Mouse (Mus musculus): Measurements from ENCODE around the gene Plxna4.

Gene Plxna4

DNA sequence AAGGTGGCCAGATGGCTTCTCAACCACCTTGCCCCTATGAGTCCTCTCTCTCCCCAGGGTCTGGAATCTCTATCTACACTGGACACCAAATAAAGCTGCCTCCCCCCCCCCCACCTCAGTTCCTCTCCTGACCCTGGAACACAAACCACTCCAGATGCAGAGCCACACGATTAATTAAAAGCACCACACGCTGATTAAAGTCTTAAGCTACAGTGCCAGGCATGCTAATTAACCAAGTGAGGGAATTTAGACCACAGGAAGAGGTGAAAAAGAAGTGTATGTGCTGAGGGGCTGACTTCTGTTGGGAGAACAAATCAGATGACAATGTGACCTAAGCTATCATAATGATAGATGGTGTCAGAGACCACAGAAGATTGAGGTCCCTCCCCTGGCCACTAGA lies 332.8 kb downstream of the Plxna4 start:
- DNase-seq (ENCODE audit: low spot score in 2 of 2), result no peak

DNA sequence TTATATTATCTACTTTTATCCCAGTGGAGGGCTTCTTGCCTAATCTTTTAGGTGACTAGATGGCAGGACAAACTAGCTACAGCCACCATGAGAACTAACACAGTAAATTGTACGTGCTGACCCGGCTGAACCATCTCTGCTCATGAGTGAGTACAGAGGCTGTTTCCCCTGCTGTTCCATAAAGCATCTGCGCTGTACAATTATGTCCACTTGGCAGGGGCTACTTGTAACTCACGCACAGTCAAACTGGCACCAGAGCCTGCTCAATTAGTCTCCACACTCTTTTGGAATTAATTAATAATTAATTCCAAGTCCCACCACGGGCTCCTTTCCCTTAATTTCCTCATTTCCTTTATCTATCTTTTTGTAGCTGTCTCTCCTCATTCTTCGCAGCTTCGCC lies 335.8 kb downstream of the Plxna4 start:
- DNase-seq (ENCODE audit: low spot score in 2 of 2), result no peak

DNA sequence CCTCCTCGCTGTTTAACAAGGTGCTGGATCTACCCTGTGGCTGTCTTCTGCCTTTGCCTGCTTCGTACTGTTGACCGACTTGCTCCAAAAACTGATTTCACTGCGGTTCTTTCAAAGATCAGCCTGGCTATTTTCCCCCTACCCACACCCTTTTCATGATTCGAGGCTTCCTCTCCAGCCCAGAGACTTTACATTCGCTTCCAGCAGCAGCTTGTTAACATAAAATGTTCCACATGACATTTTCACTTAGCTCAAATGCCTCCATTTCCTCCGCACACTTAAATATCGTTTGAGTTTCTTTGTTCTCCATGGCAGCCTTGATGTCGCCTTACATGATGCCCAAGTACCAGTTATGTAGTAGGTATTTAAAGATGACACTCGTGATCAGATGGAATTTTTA lies 336.3 kb downstream of the Plxna4 start:
- DNase-seq (ENCODE audit: low spot score in 2 of 2), result no peak

GRCm38 (mm10) chr6:32246036-32246435 lies 342.0 kb downstream of the Plxna4 start:
- DNase-seq (ENCODE audit: low spot score in 2 of 2), result no peak

GRCm38 (mm10) chr6:32243040-32243439 lies 345.0 kb downstream of the Plxna4 start:
- DNase-seq (ENCODE audit: low spot score in 2 of 2), result no peak

DNA sequence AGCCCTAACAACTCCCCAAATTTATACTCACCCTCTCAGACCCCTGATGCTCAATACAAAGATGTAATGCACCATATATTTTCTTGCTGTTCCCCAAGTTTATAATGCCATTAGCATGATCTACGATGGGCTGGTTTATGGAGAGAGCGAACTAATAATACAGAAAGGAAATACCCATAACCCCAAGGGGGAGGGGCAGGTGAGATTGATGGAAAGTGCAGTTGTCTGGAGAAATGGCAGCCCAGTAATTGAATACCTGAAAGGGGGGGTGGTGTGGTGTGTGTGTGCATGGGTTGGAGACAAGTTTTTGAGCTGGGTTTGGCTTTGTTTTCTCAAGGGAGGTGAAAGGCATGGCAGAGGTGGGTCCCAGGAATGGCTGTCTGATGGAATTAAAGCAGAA lies 356.6 kb downstream of the Plxna4 start:
- no peak for DNase-seq (ENCODE audit: low spot score in 2 of 2)

DNA sequence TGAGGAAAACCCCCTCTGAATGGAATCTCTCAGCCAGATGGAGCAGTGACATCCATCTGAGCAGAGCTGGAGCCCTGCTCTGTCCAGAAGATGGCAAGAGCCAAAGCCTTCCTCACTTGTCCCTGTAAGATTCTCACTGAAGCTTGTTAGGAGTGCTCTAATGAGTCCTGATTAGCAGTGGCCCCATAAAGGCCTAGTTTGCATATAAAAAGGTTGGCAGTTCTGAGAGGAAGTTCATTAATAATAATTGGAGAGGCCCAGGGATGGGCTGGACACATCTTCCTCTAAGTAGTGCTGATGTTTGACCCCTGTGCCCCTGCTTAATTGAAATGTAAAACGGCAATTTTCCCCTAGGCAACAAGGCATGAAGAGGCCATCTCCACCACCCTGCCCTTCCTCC lies 361.4 kb downstream of the Plxna4 start:
- DNase-seq (ENCODE audit: low spot score in 2 of 2), result no peak

DNA sequence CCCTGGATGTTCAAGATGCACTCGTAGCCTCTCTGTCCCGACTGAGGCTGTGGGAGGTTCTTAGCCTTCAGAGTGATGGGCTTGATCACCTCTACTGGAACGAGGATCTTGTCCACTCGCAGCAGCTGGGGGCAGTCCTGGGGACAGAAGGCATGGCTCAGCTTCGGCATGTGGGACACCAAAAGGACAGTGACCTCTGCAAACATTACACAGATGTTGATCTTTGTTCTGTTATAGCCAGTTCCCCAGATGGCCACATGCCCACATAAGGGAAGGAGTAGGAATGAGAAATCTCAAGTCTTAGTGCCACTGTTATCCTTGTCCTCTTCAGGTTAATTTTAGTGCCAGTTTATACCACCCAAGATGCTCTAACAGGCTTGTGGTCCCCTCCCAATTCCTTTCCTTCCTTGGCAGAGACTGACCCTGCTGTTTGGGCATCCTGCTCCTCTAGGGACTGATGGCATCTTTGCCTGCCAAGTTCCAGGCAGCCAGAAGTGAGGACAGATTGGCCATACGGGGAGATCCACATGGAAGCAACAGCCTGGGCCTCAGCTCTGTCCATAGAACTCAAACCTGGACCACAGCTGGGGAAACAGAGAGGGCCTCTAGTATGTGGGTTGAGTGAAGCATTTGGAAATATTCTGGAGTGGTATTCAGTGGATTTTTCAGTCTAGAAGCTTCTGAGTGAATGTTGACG lies 363.8 kb downstream of the Plxna4 start:
- no peak for DNase-seq (ENCODE audit: low spot score in 2 of 2)

DNA sequence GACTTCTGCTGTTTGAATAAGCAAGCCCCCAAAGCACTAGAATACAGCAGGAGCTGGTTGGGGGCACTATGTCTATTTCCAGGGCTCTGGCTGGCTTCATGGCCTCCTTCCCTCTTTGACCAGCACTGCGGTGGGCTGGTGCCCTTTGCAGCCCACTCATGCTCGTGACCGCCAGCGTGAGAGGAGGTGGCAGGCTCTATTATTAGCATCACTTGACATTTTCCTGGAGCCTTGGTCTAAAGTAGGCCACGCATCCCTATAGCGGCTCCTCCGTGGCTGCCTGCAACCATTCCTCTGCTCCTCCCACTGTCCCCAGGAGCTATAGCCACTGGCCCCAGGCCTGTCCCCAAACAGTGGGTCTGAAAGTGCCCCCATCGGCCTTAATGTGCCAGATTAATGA lies 367.2 kb downstream of the Plxna4 start:
- no peak for DNase-seq (ENCODE audit: low spot score in 2 of 2)

- no peak for DNase-seq (ENCODE audit: low spot score in 2 of 2)
These were observed 369.4 kb downstream of the Plxna4 start for GRCm38 (mm10) chr6:32218544-32218943.

DNA sequence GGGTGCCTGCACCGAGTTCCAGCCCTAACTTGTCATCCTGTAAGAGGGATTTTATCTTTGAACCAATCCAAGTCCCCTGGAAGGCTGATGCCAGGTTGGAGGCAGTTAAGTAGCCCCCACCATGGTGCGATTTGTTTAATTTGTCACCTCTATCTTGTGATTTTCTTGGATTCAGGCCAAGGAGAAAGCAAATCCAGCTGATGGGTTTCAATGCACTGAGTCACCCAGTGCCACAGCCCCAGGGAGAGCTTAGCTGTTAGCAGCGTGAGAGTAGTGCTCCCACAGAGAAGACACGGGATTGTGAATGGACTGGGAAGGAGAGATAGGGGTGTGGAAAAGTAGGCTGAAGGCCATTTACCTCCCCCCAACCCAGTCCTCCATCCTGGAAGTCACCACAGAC lies 375.6 kb downstream of the Plxna4 start:
- DNase-seq (ENCODE audit: low spot score in 2 of 2), result no peak

- DNase-seq (ENCODE audit: low spot score in 2 of 2), result no peak
These were observed 377.9 kb downstream of the Plxna4 start for GRCm38 (mm10) chr6:32210139-32210538.

DNA sequence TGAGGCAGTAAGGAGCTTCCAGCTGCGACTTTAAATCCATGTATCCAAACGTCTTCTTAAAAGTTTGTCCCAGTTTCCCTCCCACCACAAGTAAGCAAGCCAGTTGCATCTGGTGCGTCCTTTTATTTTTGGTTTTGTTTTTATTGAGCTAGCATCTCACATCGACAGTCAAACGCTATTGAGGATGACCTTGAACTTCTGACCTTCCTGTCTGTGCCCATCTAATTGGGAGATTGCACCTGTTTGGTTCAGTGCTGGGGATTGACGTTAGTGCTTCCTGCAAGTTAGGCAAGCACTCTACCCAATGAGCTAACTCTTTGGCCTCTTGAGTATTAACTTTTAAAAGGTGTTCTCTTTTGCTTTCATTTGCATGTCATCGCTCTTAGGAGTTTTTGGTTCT lies 379.0 kb downstream of the Plxna4 start:
- DNase-seq (ENCODE audit: low spot score in 2 of 2), result no peak

DNA sequence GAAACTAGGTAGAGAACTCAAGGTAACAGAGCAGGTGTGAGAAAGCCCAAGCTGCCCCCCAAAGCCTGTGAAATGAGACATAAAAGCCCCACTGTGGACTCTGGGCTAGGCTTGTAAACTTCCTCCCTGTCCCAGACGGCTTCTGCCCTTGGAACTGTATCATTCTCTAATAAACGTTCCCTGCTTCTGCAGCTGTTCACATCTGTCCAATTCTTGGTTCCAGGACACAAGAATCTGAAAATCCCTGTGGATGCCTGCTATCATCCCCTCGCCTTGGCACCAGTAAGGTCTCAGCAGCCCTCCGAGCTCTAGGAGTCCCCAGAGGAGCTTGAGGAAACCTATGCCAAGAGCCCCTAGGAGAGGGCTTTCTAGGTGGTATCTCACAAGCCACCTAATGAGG lies 383.7 kb downstream of the Plxna4 start:
- DNase-seq (ENCODE audit: low spot score in 2 of 2), result no peak

DNA sequence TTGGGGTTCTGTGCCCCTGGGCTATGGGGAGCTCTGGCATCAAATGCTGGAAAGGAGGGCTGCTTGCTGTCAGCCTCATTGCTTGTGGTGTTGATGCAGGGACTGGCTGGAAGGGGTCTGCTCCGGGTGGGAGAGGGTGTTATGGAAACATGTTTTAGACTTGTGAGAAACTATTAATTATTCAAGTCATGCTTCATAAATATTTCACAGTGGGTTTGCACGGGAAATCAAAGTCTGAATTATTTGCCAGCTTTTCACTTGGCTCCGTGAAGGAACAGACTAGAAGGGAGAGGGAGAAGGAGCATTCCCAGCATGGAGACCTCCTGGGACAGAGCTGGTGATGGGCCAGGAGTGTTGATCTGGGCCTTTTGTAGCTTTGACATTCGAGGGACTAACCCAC lies 384.6 kb downstream of the Plxna4 start:
- no peak for DNase-seq (ENCODE audit: low spot score in 2 of 2)

DNA sequence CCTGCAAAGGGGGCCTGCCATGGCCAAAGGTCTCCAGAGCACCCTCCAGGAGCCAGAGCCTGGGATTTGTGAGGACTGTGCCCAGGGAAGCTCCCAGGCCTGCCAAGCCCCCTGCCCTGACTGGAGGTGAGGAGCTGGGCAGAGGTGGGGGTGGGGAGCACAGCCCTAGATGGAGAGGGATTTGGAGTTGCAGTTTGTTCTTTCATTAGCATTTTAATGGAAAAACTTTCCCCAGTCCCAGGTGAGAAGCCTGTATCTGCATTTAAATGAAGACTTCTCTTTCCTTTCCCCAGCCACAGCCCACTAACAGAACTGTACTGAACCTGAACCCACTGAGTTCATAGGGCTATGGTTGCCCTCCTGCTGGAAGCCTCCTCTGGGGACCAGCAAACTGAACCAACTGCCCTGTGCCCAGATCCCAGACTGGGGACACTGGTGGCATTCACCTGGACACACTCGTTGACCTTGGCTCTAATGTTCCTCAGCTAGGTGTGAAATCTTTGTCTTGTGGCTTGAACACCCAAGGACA lies 385.3 kb downstream of the Plxna4 start:
- no peak for DNase-seq (ENCODE audit: low spot score in 2 of 2)

GRCm38 (mm10) chr6:32201506-32201905 lies 386.5 kb downstream of the Plxna4 start:
- no peak for DNase-seq (ENCODE audit: low spot score in 2 of 2)

- DNase-seq (ENCODE audit: low spot score in 2 of 2), result no peak
These were observed 388.4 kb downstream of the Plxna4 start for GRCm38 (mm10) chr6:32199616-32200015.

- DNase-seq (ENCODE audit: low spot score in 2 of 2), result no peak
These were observed 391.1 kb downstream of the Plxna4 start for GRCm38 (mm10) chr6:32196913-32197312.

GRCm38 (mm10) chr6:32193046-32193445 lies 394.9 kb downstream of the Plxna4 start:
- no peak for DNase-seq (ENCODE audit: low spot score in 2 of 2)

DNA sequence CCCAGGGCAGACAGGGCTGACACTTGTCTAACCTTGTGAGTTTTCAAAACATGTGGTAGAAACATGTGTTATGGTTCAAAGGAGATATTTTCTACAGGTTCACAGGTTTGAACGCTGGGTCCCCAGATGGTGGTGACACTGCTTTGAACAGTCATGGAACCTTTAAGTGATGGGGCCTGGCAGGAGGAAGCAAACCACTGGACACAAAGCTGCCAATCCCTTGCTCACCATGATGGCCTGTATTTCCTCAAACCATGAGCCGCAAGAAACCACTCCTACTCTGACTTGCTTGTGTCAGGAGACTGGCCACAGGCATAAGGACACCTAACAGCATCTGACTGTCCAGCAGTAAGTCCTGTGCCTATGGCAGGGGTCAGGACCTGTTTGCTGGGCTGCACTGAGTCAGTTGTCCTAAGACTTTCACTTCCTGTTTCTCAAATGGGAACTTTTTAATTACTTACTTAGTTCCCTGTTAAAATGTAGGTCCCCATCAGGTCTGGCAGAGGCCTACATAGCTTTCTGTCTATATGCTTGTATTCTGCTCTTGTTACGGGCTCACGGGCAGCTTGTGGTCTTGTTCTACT lies 403.5 kb downstream of the Plxna4 start:
- DNase-seq (ENCODE audit: low spot score in 2 of 2), result no peak

DNA sequence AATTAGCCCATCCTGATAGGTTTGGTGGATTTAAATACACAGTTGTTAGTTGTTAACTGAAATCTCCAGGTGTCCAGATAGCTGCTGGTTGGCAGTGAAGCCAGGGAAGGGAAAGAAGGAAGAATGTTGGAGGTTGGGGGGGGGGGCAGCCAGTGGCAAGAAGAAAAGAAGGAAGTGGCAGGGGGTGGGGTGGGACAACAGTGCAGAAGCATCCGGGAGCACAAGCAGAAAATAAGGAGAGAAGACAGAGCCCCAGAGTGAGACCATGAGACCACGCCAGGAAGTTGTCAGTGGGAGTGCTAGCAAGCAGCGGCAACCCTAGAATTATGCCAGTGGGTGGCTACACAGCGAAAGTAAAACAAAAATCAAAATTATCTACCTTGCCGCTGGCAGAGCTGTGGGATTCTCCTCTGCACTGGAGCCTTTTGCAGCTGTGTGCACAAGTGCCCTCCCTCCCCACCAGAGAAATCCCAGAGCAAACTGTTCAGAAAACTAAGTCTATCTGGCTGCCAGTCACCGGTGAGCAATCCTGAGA lies 404.3 kb downstream of the Plxna4 start:
- DNase-seq (ENCODE audit: low spot score in 2 of 2), result no peak

DNA sequence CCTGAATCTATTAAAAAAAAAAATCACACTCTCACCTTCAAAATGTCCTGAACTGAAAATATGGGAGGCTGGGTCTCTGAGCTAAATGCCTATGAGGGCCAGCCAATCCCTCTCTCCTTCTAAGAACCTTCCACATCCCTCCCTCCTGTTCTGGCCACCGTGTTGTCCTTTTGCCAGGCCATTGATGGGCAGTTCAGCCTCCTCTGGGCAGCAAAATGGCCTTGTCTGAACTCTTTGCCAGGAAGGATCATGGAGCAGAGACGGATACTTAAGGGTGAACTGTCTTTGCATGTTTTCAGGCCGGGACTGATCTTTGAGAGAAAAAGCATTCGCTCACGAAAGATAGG lies 408.0 kb downstream of the Plxna4 start:
- DNase-seq (ENCODE audit: low spot score in 2 of 2), result no peak
